Mouse (Mus musculus): ENCODE measurements around the gene Birc6. TPM values are rescaled to one million over a fixed set of nuclear protein-coding genes. Genes with fewer than 3 reads are reported as not detected.

Gene Birc6
- polyA plus RNA-seq, 1 experiment from 2014 or later = 97.1 TPM

GRCm38 (mm10) chr17:74577173-74577572 lies 49.1 kb downstream of the Birc6 start:
- ATAC-seq = no peak
- H3K4me2 ChIP-seq (replicated peaks) = no peak overlapping the region
- H3K27me3 ChIP-seq = no peaks in the 10 kb centered on the region
- H3K9ac ChIP-seq (replicated peaks) = no peak overlapping the region
- H3K9me3 ChIP-seq = no peaks in the 10 kb centered on the region
- peaks cover 28% of the 10 kb centered on the region for H3K36me3 ChIP-seq
- no peak overlapping the region for H3K4me3 ChIP-seq (replicated peaks)
- no peaks in the 10 kb centered on the region for H3K4me1 ChIP-seq (replicated peaks)
- no peak overlapping the region for H3K27ac ChIP-seq
- WGBS = 80% methylated on average over 5 of the region's 5 CpGs

- Histone ChIP-seq H3K9me3 (no peaks in the 10 kb centered on the region), H3K4me3 (replicated peaks) (no peak overlapping the region), H3K27me3 (no peaks in the 10 kb centered on the region), H3K36me3 (peaks cover 30% of the 10 kb centered on the region), H3K4me1 (replicated peaks) (no peaks in the 10 kb centered on the region), H3K27ac (no peak overlapping the region), H3K9ac (replicated peaks) (no peak overlapping the region), H3K4me2 (replicated peaks) (no peak overlapping the region)
- 97% methylated on average over 7 of the region's 7 CpGs for WGBS
- ATAC-seq = no peak
Measured at GRCm38 (mm10) chr17:74579586-74579985, 51.5 kb downstream of the Birc6 start.

- H3K27me3 ChIP-seq = no peaks in the 10 kb centered on the region
- H3K9me3 ChIP-seq = no peaks in the 10 kb centered on the region
- H3K27ac ChIP-seq = no peak overlapping the region
- H3K4me1 ChIP-seq (replicated peaks) = no peaks in the 10 kb centered on the region
- H3K9ac ChIP-seq (replicated peaks) = no peak overlapping the region
- no peak overlapping the region for H3K4me2 ChIP-seq (replicated peaks)
- peaks cover 31% of the 10 kb centered on the region for H3K36me3 ChIP-seq
- ATAC-seq = no peak
- 80% methylated on average over 1 of the region's 1 CpGs for WGBS
- no peak overlapping the region for H3K4me3 ChIP-seq (replicated peaks)
Measured at GRCm38 (mm10) chr17:74580738-74581137, 52.6 kb downstream of the Birc6 start.

- Histone ChIP-seq H3K36me3 (peaks cover 17% of the 10 kb centered on the region), H3K9me3 (no peaks in the 10 kb centered on the region), H3K4me3 (replicated peaks) (no peak overlapping the region), H3K4me2 (replicated peaks) (no peak overlapping the region), H3K27ac (no peak overlapping the region), H3K9ac (replicated peaks) (no peak overlapping the region), H3K27me3 (no peaks in the 10 kb centered on the region), H3K4me1 (replicated peaks) (no peaks in the 10 kb centered on the region)
- ATAC-seq = no peak
- WGBS = 84% methylated on average over 3 of the region's 3 CpGs
Measured at GRCm38 (mm10) chr17:74586768-74587167, 58.7 kb downstream of the Birc6 start.

- ATAC-seq = no peak
- Histone ChIP-seq H3K9ac (replicated peaks) (no peak overlapping the region), H3K9me3 (no peaks in the 10 kb centered on the region), H3K27ac (no peak overlapping the region), H3K36me3 (peaks cover 47% of the 10 kb centered on the region), H3K4me1 (replicated peaks) (no peaks in the 10 kb centered on the region), H3K27me3 (no peaks in the 10 kb centered on the region), H3K4me2 (replicated peaks) (no peak overlapping the region), H3K4me3 (replicated peaks) (no peak overlapping the region)
- 95% methylated on average over 9 of the region's 9 CpGs for WGBS
Measured at GRCm38 (mm10) chr17:74598908-74599307, 70.8 kb downstream of the Birc6 start.

GRCm38 (mm10) chr17:74599396-74599795 lies 71.3 kb downstream of the Birc6 start:
- Histone ChIP-seq H3K27me3 (no peaks in the 10 kb centered on the region), H3K4me3 (replicated peaks) (no peak overlapping the region), H3K9ac (replicated peaks) (no peak overlapping the region), H3K27ac (no peak overlapping the region), H3K9me3 (no peaks in the 10 kb centered on the region), H3K4me2 (replicated peaks) (no peak overlapping the region), H3K4me1 (replicated peaks) (no peaks in the 10 kb centered on the region), H3K36me3 (peaks cover 46% of the 10 kb centered on the region)
- no peak for ATAC-seq
- WGBS = 91% methylated on average over 2 of the region's 2 CpGs

GRCm38 (mm10) chr17:74601201-74601600 lies 73.1 kb downstream of the Birc6 start:
- Histone ChIP-seq H3K27ac (no peak overlapping the region), H3K9ac (replicated peaks) (no peak overlapping the region), H3K4me3 (replicated peaks) (no peak overlapping the region), H3K27me3 (no peaks in the 10 kb centered on the region), H3K4me1 (replicated peaks) (no peaks in the 10 kb centered on the region), H3K4me2 (replicated peaks) (no peak overlapping the region), H3K36me3 (peaks cover 45% of the 10 kb centered on the region), H3K9me3 (no peaks in the 10 kb centered on the region)
- 80% methylated on average over 1 of the region's 1 CpGs for WGBS
- ATAC-seq = no peak

- 95% methylated on average over 3 of the region's 3 CpGs for WGBS
- H3K27me3 ChIP-seq = no peaks in the 10 kb centered on the region
- no peaks in the 10 kb centered on the region for H3K4me1 ChIP-seq (replicated peaks)
- no peak overlapping the region for H3K9ac ChIP-seq (replicated peaks)
- H3K36me3 ChIP-seq = peaks cover 57% of the 10 kb centered on the region
- H3K4me3 ChIP-seq (replicated peaks) = no peak overlapping the region
- no peak overlapping the region for H3K27ac ChIP-seq
- ATAC-seq = no peak
- no peaks in the 10 kb centered on the region for H3K9me3 ChIP-seq
- no peak overlapping the region for H3K4me2 ChIP-seq (replicated peaks)
Measured at GRCm38 (mm10) chr17:74630798-74631197, 102.7 kb downstream of the Birc6 start.

GRCm38 (mm10) chr17:74642445-74642844 lies 114.3 kb downstream of the Birc6 start:
- no peak for ATAC-seq
- H3K27ac ChIP-seq = no peak overlapping the region
- no peak overlapping the region for H3K4me2 ChIP-seq (replicated peaks)
- H3K9me3 ChIP-seq = no peaks in the 10 kb centered on the region
- H3K4me3 ChIP-seq (replicated peaks) = no peak overlapping the region
- no peaks in the 10 kb centered on the region for H3K4me1 ChIP-seq (replicated peaks)
- H3K9ac ChIP-seq (replicated peaks) = no peak overlapping the region
- no peaks in the 10 kb centered on the region for H3K27me3 ChIP-seq
- H3K36me3 ChIP-seq = peaks cover 56% of the 10 kb centered on the region

- H3K36me3 ChIP-seq = peaks cover 55% of the 10 kb centered on the region
- H3K27ac ChIP-seq = no peak overlapping the region
- H3K9me3 ChIP-seq = no peaks in the 10 kb centered on the region
- H3K4me3 ChIP-seq (replicated peaks) = no peak overlapping the region
- H3K27me3 ChIP-seq = no peaks in the 10 kb centered on the region
- H3K4me2 ChIP-seq (replicated peaks) = no peak overlapping the region
- H3K9ac ChIP-seq (replicated peaks) = no peak overlapping the region
- H3K4me1 ChIP-seq (replicated peaks) = no peaks in the 10 kb centered on the region
- WGBS = 98% methylated on average over 3 of the region's 3 CpGs
- no peak for ATAC-seq
Measured at GRCm38 (mm10) chr17:74658362-74658761, 130.3 kb downstream of the Birc6 start.

GRCm38 (mm10) chr17:74668010-74668409 lies 139.9 kb downstream of the Birc6 start:
- Histone ChIP-seq H3K4me2 (replicated peaks) (no peak overlapping the region), H3K4me3 (replicated peaks) (no peak overlapping the region), H3K36me3 (peaks cover 49% of the 10 kb centered on the region), H3K9ac (replicated peaks) (no peak overlapping the region), H3K27ac (no peak overlapping the region), H3K27me3 (no peaks in the 10 kb centered on the region), H3K4me1 (replicated peaks) (no peaks in the 10 kb centered on the region), H3K9me3 (no peaks in the 10 kb centered on the region)
- ATAC-seq = no peak
- WGBS = no CpG with 5 or more reads among the region's 1 CpGs

GRCm38 (mm10) chr17:74670031-74670430 lies 141.9 kb downstream of the Birc6 start:
- ATAC-seq = no peak
- H3K27me3 ChIP-seq = no peaks in the 10 kb centered on the region
- no peak overlapping the region for H3K9ac ChIP-seq (replicated peaks)
- 93% methylated on average over 13 of the region's 13 CpGs for WGBS
- no peak overlapping the region for H3K4me2 ChIP-seq (replicated peaks)
- no peaks in the 10 kb centered on the region for H3K4me1 ChIP-seq (replicated peaks)
- no peak overlapping the region for H3K4me3 ChIP-seq (replicated peaks)
- H3K9me3 ChIP-seq = no peaks in the 10 kb centered on the region
- H3K36me3 ChIP-seq = peaks cover 36% of the 10 kb centered on the region
- no peak overlapping the region for H3K27ac ChIP-seq

GRCm38 (mm10) chr17:74672446-74672845 lies 144.4 kb downstream of the Birc6 start:
- peaks cover 45% of the 10 kb centered on the region for H3K36me3 ChIP-seq
- WGBS = 83% methylated on average over 4 of the region's 4 CpGs
- ATAC-seq = no peak

More at GRCm38 (mm10) chr17:74672446-74672845, 144.4 kb downstream of the Birc6 start:
- Histone ChIP-seq H3K27ac (no peak overlapping the region), H3K9me3 (no peaks in the 10 kb centered on the region), H3K9ac (replicated peaks) (no peak overlapping the region), H3K4me1 (replicated peaks) (no peaks in the 10 kb centered on the region), H3K27me3 (no peaks in the 10 kb centered on the region), H3K4me2 (replicated peaks) (no peak overlapping the region), H3K4me3 (replicated peaks) (no peak overlapping the region)
